Mouse (Mus musculus) colon, adult 2 months (tissue): ENCODE results near the gene 2310030G06Rik. TPM values are rescaled to one million over a fixed set of nuclear protein-coding genes. Genes with fewer than 3 reads are reported as not detected.

Experiments used
- polyA plus RNA-seq: library from polyadenylated mRNA; depleted of rRNA; stranded (reverse); fragments of >200 nt; gene quantifications from 2 replicates; pipeline ENCODE4 v1.2.3, GENCODE M21; 2012; rRNA removed

2310030G06Rik gene
- 10.6 and 10.8 TPM in 2 replicates for polyA plus RNA-seq

GRCm38 (mm10) chr9:50746214-50746677 is at the start of gene 2310030G06Rik:
2310030G06Rik (minus strand) TSS chr9:50746536.

GRCm38 (mm10) chr9:50774991-50775612 is 28.8 kb upstream of the 2310030G06Rik start, which contains the start of the genes Alg9 and 1110032A03Rik:
Alg9 (plus strand) TSS chr9:50775019.
1110032A03Rik (minus strand) TSS chr9:50775520.

DNA sequence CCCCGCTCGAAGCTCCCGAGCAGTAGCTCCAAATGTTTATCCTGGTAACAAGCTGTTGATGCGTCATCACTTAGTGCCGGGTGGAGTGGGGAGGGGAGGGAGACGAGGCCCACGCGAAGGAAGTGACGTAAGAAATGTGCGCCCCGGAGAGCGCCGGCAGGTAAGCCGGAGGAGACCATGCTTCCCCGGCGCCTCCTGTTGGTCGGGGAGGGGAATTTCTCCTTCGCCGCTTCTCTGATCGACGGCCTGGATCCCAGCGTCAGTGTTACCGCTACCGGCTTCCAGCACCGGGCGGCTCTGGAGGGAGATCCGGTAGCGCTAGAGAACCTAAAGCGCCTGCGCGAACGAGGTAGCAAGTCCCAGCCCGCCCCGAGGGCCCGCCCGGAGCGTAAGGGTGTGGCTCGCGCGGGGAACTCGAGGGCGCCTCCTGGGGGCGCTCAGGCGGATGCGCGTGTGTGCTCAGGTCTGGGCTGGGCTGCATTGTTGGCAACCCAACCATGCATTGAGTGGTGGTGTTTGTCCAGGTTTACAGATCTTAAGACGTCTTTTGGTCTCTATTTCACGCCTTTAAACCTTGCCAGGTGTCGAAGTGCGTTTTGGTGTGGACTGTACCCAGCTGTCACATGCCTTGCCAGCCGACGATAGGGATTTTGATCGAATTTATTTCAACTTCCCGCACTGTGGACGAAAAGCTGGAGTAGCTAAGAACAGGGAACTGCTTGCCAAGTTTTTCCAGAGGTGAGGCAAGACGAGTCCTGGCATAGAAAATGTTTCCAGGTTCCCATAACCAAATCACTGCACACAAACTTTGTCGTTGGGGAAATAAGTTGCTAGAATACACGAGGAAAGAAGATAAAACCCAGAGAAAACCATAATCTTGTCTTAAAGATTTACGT is 22.0 kb upstream of the 2310030G06Rik start, which contains the start of gene Fdxacb1:
Gene Fdxacb1, plus strand, starts transcription at position 130 of the 896 bp plus-strand sequence.

DNA sequence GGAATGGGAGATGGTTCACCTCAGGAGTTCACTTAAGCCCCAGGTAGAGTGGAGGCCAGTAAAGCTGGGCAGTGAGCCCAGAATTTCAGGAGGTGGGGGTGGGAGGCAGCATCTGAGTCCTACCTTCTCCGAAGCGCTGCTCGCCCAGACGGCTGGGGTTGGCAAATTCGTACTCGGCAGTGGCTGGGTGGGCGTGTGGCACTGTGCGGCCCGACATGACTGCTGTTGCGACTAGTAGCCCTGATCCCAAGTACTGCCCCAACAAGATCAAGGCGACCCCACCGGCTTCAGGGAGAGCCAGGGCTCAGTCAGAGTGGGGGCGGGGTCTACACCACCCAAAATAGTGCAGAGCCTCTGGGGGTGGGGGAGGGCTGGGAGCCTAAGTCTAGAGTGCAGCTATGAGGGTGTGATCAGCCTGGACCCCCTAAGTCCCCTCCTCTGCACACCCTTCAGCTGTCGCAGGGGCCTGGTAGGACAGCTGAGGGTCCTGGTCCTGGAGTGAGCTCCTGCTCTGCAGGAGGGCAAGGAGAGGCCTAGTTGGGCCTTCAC is 5.8 kb upstream of the 2310030G06Rik start, which contains the start of gene Hspb2:
Gene Hspb2, minus strand, starts transcription at position 301 of the 549 bp plus-strand sequence.

DNA sequence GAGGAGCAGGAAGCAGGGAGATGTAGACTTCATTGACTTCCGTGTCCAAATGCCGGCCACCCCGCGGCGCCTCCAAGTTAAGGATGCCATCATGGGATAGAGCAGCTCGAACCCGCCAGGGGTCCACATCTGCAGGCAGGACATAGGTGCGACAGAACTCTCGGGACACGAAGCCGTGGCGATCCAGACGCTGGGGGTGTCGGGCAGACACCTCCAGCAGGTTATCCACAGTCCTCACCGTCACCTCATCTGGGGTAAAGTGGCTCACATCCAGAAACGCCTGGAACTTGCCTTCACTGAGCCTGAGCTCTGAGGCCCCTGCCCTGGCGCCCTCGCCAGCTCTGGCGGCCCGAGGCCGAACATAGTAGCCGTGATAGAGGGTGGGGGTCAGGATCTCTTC is 5.0 kb upstream of the 2310030G06Rik start, which contains the start of gene Cryab:
Gene Cryab, plus strand, starts transcription at position 3 of the 400 bp plus-strand sequence.

GRCm38 (mm10) chr9:50738914-50739870 is 7.1 kb downstream of the 2310030G06Rik start, which contains the start of gene Dixdc1:
Dixdc1 (minus strand) TSS chr9:50739517.

Other genes starting within 250 kb of the 2310030G06Rik start
- gene Pts, start 217.8 kb downstream of the 2310030G06Rik start, polyA plus RNA-seq, result 33.4 and 38.2 TPM in 2 replicates
- 36.9 and 39.9 TPM in 2 replicates for gene Il18, start 191.7 kb downstream of the 2310030G06Rik start, polyA plus RNA-seq
- gene Bco2, start 191.4 kb downstream of the 2310030G06Rik start, polyA plus RNA-seq, result 3.0 and 4.6 TPM in 2 replicates
- not detected in 2 replicates for gene Tex12, start 185.2 kb downstream of the 2310030G06Rik start, polyA plus RNA-seq
- gene Sdhd, start 142.7 kb downstream of the 2310030G06Rik start, polyA plus RNA-seq, result 315 and 398 TPM in 2 replicates
- 123 and 144 TPM in 2 replicates for gene Timm8b, start 142.6 kb downstream of the 2310030G06Rik start, polyA plus RNA-seq
- gene Pih1d2, start 129.2 kb downstream of the 2310030G06Rik start, polyA plus RNA-seq, result 0.66 and 1.0 TPM in 2 replicates
- 4.3 and 4.5 TPM in 2 replicates for gene Nkapd1, start 129.1 kb downstream of the 2310030G06Rik start, polyA plus RNA-seq
- 20.5 and 20.6 TPM in 2 replicates for gene Dlat, start 86.8 kb downstream of the 2310030G06Rik start, polyA plus RNA-seq
- gene Dixdc1, start 7.0 kb downstream of the 2310030G06Rik start, polyA plus RNA-seq, result 3.8 and 4.2 TPM in 2 replicates
- 58.7 and 96.1 TPM in 2 replicates for gene Cryab, start 4.8 kb upstream of the 2310030G06Rik start, polyA plus RNA-seq
- 22.0 and 25.4 TPM in 2 replicates for gene Hspb2, start 5.8 kb upstream of the 2310030G06Rik start, polyA plus RNA-seq
- gene Fdxacb1, start 21.7 kb upstream of the 2310030G06Rik start, polyA plus RNA-seq, result 3.2 and 3.4 TPM in 2 replicates
- gene Alg9, start 28.5 kb upstream of the 2310030G06Rik start, polyA plus RNA-seq, result 26.7 and 31.0 TPM in 2 replicates
- gene 1110032A03Rik, start 29.0 kb upstream of the 2310030G06Rik start, polyA plus RNA-seq, result 27.5 and 36.9 TPM in 2 replicates
- gene Ppp2r1b, start 98.8 kb upstream of the 2310030G06Rik start, polyA plus RNA-seq, result 7.7 and 8.7 TPM in 2 replicates